Comparison of ENCODE assay signal across 30 mouse cellular contexts in genomic region chr17:48011105-48011504, GRCm38 (mm10). TPM values are rescaled to one million over a fixed set of nuclear protein-coding genes. Genes with fewer than 3 reads are reported as not detected.
"Had no signal": no experiment of that assay in that cellular context is flagged by ENCODE, and none has a peak within 500 bp of the region (broad histone marks: within the 10 kb centered on the region; RNA-seq: fewer than 3 reads in every experiment).

No protein-coding gene starts in this region.

- H3K9me3 ChIP-seq: heart, embryonic 13.5 days; heart, embryonic 15.5 days; hindbrain, embryonic 15.5 days; limb, embryonic 10.5 days; limb, embryonic 12.5 days had no signal

- H3K27me3 ChIP-seq: heart, embryonic 15.5 days had no signal

- ATAC-seq: forebrain, postnatal 0 days; hindbrain, postnatal 0 days; intestine, embryonic 16.5 days had no signal

- H3K4me3 ChIP-seq: heart, adult 2 months; heart, embryonic 13.5 days; heart, embryonic 15.5 days; hindbrain, embryonic 15.5 days; layer of hippocampus, adult 2 months; left cerebral cortex, adult 2 months; limb, embryonic 10.5 days; limb, embryonic 12.5 days had no signal

- H3K4me2 ChIP-seq: heart, embryonic 15.5 days; hindbrain, embryonic 15.5 days; limb, embryonic 12.5 days had no signal

- H3K36me3 ChIP-seq: heart, embryonic 13.5 days; heart, embryonic 15.5 days; hindbrain, embryonic 15.5 days; limb, embryonic 10.5 days; limb, embryonic 12.5 days had no signal

- H3K9ac ChIP-seq: forebrain, postnatal 0 days; heart, embryonic 13.5 days; heart, embryonic 15.5 days; hindbrain, embryonic 15.5 days; limb, embryonic 12.5 days had no signal

- H3K27ac ChIP-seq: heart, adult 2 months; heart, embryonic 15.5 days; hindbrain, postnatal 0 days; layer of hippocampus, adult 2 months; left cerebral cortex, adult 2 months; limb, embryonic 10.5 days; limb, embryonic 12.5 days had no signal

- DNase-seq: forebrain, postnatal 0 days; gastrocnemius, postnatal 14 days; gastrocnemius, postnatal 36 days; heart, adult 11 months; heart, adult 2 months; heart, postnatal 14 days; heart, postnatal 36 days; kidney, adult 11 months; kidney, adult 2 months; kidney, adult 9 months; kidney, postnatal 10 days; kidney, postnatal 25 days; kidney, postnatal 4 days; liver had no signal

RNA-seq across cellular contexts. Expression of gene 1700122O11Rik, which starts 27.0 kb away (rescaled TPM):
- polyA plus RNA-seq: forebrain, postnatal 0 days; gonadal fat pad, adult 2 months; heart, adult 2 months; heart, embryonic 11.5 days; heart, embryonic 13.5 days; heart, embryonic 15.5 days; heart, postnatal 0 days; hindbrain, embryonic 15.5 days; hindbrain, postnatal 0 days; intestine, embryonic 14.5 days; intestine, embryonic 16.5 days; kidney, adult 2 months; kidney, embryonic 16.5 days; limb, embryonic 10.5 days; limb, embryonic 12.5 days; limb, embryonic 14.5 days; liver, embryonic 11.5 days had no signal
